Comparison of ENCODE assay signal across 10 mouse cellular contexts in the genomic region with DNA sequence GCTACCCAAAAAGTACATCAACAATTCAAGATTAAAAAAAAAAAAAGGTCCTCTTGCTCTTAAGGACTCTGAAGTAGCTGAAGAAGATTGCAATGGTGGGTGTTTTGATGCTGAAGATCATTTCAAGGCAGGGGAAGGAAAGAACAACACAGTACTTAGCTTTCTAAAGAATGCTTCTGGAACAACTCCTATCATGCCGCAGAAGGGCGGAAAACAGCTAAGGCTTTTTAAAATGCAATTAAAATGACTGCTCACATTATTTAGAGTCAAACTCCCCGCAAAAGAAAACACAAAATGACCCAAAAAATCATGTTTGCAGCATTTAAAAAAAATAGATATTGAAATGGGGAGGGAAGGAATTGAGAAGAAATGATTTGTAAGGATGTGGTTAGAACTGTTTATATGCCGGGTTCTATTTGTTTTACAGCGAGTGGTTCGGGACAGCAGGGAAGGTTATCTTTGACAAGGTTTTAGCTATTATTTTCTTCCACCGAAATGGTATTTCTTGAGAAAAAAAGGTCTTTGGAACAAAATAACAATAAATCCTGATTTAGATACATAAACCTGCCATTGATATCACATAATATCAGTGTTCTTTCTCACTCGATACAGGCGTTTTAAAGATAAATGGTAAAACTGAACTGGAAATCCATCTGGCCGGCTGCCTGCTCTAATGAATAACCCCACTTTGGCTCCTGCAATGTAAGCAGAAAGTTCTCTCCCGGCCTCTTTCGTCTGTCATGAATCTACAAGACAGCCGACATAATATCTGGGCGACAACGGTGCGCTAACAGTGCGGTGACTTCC.
DNase-seq lines count a peak whose midpoint lies in the region; ATAC-seq and TF ChIP-seq lines count a peak whose summit lies in the region.
"Had no signal": no experiment of that assay in that cellular context is flagged by ENCODE, and none has a peak within 500 bp of the region (broad histone marks: within the 10 kb centered on the region; RNA-seq: fewer than 3 reads in every experiment).

No protein-coding gene starts in this region.

- H3K4me2 ChIP-seq in lung, postnatal 0 days (replicated peaks; ENCODE audit: low read depth, low read length), result peak overlapping the region; percentile 34; the same call in 1 of the 2 replicates
- peak overlapping the region; percentile 48 for H3K4me2 ChIP-seq in limb, embryonic 13.5 days (replicated peaks)
- H3K4me2 ChIP-seq: liver, embryonic 12.5 days; midbrain, embryonic 13.5 days had no signal

- DNase-seq in lung, postnatal 0 days (ENCODE audit: low spot score), result peak; percentile 38
- DNase-seq in lung, adult 18-20 months, result no peak
- DNase-seq in kidney, adult 8-10 months, result peak; percentile 59
- peak; percentile 37 for DNase-seq in testis, postnatal 14 days (ENCODE audit: low spot score)
- no peak for DNase-seq in left cerebral cortex, postnatal 4 days
- DNase-seq in adrenal gland, postnatal 4 days (ENCODE audit: low spot score in 2 of 2), result no peak
- DNase-seq: cerebellum, postnatal 36 days had no signal

- no peak for TF ChIP-seq CTCF in lung, postnatal 0 days (IDR thresholded peaks at IDR 0.05)

- ATAC-seq in lung, postnatal 0 days, result no peak
- ATAC-seq in limb, embryonic 13.5 days (ENCODE audit: low FRiP score, low read depth), result no peak
- ATAC-seq: liver, embryonic 12.5 days; midbrain, embryonic 13.5 days had no signal

- H3K27me3 ChIP-seq in lung, postnatal 0 days (replicated peaks; ENCODE audit: insufficient read depth, low read length), result no peaks in the 10 kb centered on the region
- no peaks in the 10 kb centered on the region for H3K27me3 ChIP-seq in limb, embryonic 13.5 days
- H3K27me3 ChIP-seq: liver, embryonic 12.5 days; midbrain, embryonic 13.5 days had no signal

- no peaks in the 10 kb centered on the region for H3K9me3 ChIP-seq in lung, postnatal 0 days (ENCODE audit: low read length)
- no peaks in the 10 kb centered on the region for H3K9me3 ChIP-seq in limb, embryonic 13.5 days
- H3K9me3 ChIP-seq: liver, embryonic 12.5 days; midbrain, embryonic 13.5 days had no signal

- H3K27ac ChIP-seq in lung, postnatal 0 days (ENCODE audit: low read length), result peak overlapping the region; percentile 51; the same call in 1 of the 2 replicates
- H3K27ac ChIP-seq in limb, embryonic 13.5 days, result no peak overlapping the region
- H3K27ac ChIP-seq: liver, embryonic 12.5 days; midbrain, embryonic 13.5 days had no signal

- intact Hi-C loops in left cerebral cortex, postnatal 4 days (cut with DNase I), result no loop called here

- no peak for TF ChIP-seq EP300 in lung, postnatal 0 days (IDR thresholded peaks at IDR 0.05)

- H3K9ac ChIP-seq in lung, postnatal 0 days (replicated peaks; ENCODE audit: low read depth), result no peak overlapping the region
- H3K9ac ChIP-seq in limb, embryonic 13.5 days, result no peak overlapping the region
- H3K9ac ChIP-seq: liver, embryonic 12.5 days; midbrain, embryonic 13.5 days had no signal

- H3K36me3 ChIP-seq in lung, postnatal 0 days (ENCODE audit: insufficient read depth, low read length), result no peaks in the 10 kb centered on the region
- H3K36me3 ChIP-seq in limb, embryonic 13.5 days, result no peaks in the 10 kb centered on the region
- H3K36me3 ChIP-seq: liver, embryonic 12.5 days; midbrain, embryonic 13.5 days had no signal

- H3K4me3 ChIP-seq in lung, postnatal 0 days (ENCODE audit: low read depth, low read length), result no peak overlapping the region
- no peak overlapping the region; the same call in 1 of the 2 replicates for H3K4me3 ChIP-seq in limb, embryonic 13.5 days
- H3K4me3 ChIP-seq: liver, embryonic 12.5 days; midbrain, embryonic 13.5 days had no signal

- WGBS in lung, postnatal 0 days, result 58% methylated on average over 17 of the region's 17 CpGs
- 49% methylated on average over 17 of the region's 17 CpGs for WGBS in limb, embryonic 13.5 days

- no peaks in the 10 kb centered on the region for H3K4me1 ChIP-seq in lung, postnatal 0 days (ENCODE audit: insufficient read depth, low read depth, low read length)
- peaks cover 10% of the 10 kb centered on the region for H3K4me1 ChIP-seq in limb, embryonic 13.5 days
- H3K4me1 ChIP-seq: liver, embryonic 12.5 days; midbrain, embryonic 13.5 days had no signal

Comparison
In these comparisons a context has a peak if more than half of its experiments do, and no peak if none do; other contexts are left out.
1. DNase-seq: peak in lung, postnatal 0 days (single experiment), kidney, adult 8-10 months (2 of 2) and testis, postnatal 14 days (single experiment); none in lung, adult 18-20 months (0 of 2), left cerebral cortex, postnatal 4 days (single experiment) and adrenal gland, postnatal 4 days (0 of 2).